Mouse (Mus musculus): Measurements from ENCODE around the gene Slc6a12. TPM values are rescaled to one million over a fixed set of nuclear protein-coding genes. Genes with fewer than 3 reads are reported as not detected.

Gene Slc6a12
- polyA plus RNA-seq, 2 experiments from 2014 or later, result not detected

GRCm38 (mm10) chr6:121412558-121413297 is 69.9 kb downstream of the Slc6a12 start:
- ATAC-seq, result no peak

Other genes starting within 250 kb of the Slc6a12 start
- gene Mical3, start 212.1 kb upstream of the Slc6a12 start, polyA plus RNA-seq (2017; shearing (Covaris generic)), result 1 to 10 TPM; 7.1 to 9.1 TPM
- 1 to 10 TPM; 1.9 to 2.1 TPM for gene Pex26, start 159.4 kb upstream of the Slc6a12 start, polyA plus RNA-seq (2017; shearing (Covaris generic))
- gene Tuba8, start 132.4 kb upstream of the Slc6a12 start, polyA plus RNA-seq (2017; shearing (Covaris generic)), result under 1 TPM; 0.42 to 0.51 TPM
- gene Usp18, start 97.2 kb upstream of the Slc6a12 start, polyA plus RNA-seq (2017; shearing (Covaris generic)), result 10 to 100 TPM; 75.8 to 85.7 TPM
- under 1 TPM; 0.55 to 0.93 TPM for gene Slc6a13, start 42.8 kb upstream of the Slc6a12 start, polyA plus RNA-seq (2017; shearing (Covaris generic))
- gene Iqsec3, start 130.6 kb downstream of the Slc6a12 start, polyA plus RNA-seq (2017; shearing (Covaris generic)), result not detected